Mouse (Mus musculus) kidney, postnatal 0 days (tissue): ENCODE data around the gene H1f0. TPM values are rescaled to one million over a fixed set of nuclear protein-coding genes. Genes with fewer than 3 reads are reported as not detected.
A peak's percentile ranks its signal among the peaks of the same experiment; 100 is the strongest.

Experiments used
- ATAC-seq: fragments of 200-750 bp; cut with Nextera tagmentation; replicated peaks from 2 replicates; pipeline ENCODE4 v1.8.0; 2017; ENCODE audit warnings: low read depth, moderate number of reproducible peaks, moderate TSS enrichment, moderate library complexity; ENCODE audit not compliant: low FRiP score
- DNase-seq: peaks from one replicate; pipeline ENCODE4 v3.0.0-alpha.2; 2016; ENCODE audit warnings: low spot score
- H3K27ac ChIP-seq: fragments of 300-500 bp; sonication (generic); 2 replicates; pipeline ENCODE4 v1.5.1; 2014; ENCODE audit warnings: mild to moderate bottlenecking
- H3K27me3 ChIP-seq: fragments of 300-500 bp; sonication (generic); 2 replicates; pipeline ENCODE4 v1.6.1; 2014; ENCODE audit warnings: low read length, mixed read lengths; ENCODE audit not compliant: insufficient read depth
- H3K36me3 ChIP-seq: fragments of 300-500 bp; sonication (generic); 2 replicates; pipeline ENCODE4 v1.6.1; 2014; ENCODE audit warnings: low read length, mixed read lengths; ENCODE audit not compliant: insufficient read depth
- H3K4me1 ChIP-seq: fragments of 300-500 bp; sonication (generic); replicated peaks from 2 replicates; pipeline ENCODE4 v1.6.1; 2014; ENCODE audit warnings: antibody characterized with exemption, low read length, mixed read lengths; ENCODE audit not compliant: insufficient read depth
- H3K4me2 ChIP-seq: fragments of 300-500 bp; sonication (generic); 2 replicates; pipeline ENCODE4 v1.6.1; 2014; ENCODE audit warnings: mild to moderate bottlenecking, low read length, moderate library complexity, mixed read lengths
- H3K4me3 ChIP-seq: fragments of 300-500 bp; sonication (generic); replicated peaks from 2 replicates; pipeline ENCODE4 v1.5.1; 2014; ENCODE audit warnings: low read depth, low read length
- H3K9ac ChIP-seq: fragments of 300-500 bp; sonication (generic); 2 replicates; pipeline ENCODE4 v1.6.1; 2014; ENCODE audit warnings: low read depth, low read length
- H3K9me3 ChIP-seq: fragments of 300-500 bp; sonication (generic); replicated peaks from 2 replicates; pipeline ENCODE4 v1.6.1; 2016; ENCODE audit warnings: low read length, inconsistent platforms, mixed read lengths
- CTCF ChIP-seq: IDR thresholded peaks from 2 replicates; pipeline ENCODE4 v1.5.1; 2016; ENCODE audit warnings: antibody characterized with exemption, low read depth, mild to moderate bottlenecking, moderate library complexity
- WGBS: fragments of 180-500 bp; shearing (Covaris S2); extraction: QIAGEN DNeasy Blood & Tissue Kit; methylation state at CpG from one replicate; pipeline ENCODE4 v1.1.7; 2014; 5-methylcytosine and 5-hydroxymethylcytosine counted together
- polyA plus RNA-seq: library from polyadenylated mRNA; unstranded; fragments of >200 nt; fragmentation: Nextera tagmentation; extraction: Ambion mirVana; gene quantifications from 2 replicates; pipeline ENCODE4 v1.2.1, GENCODE M21; 2015

Gene H1f0
- polyA plus RNA-seq, 1 experiment from 2014 or later, result 524 TPM

- ATAC-seq (no peak), DNase-seq (no peak)
- Histone ChIP-seq H3K9me3 (no peaks in the 10 kb centered on the region), H3K9ac (no peak overlapping the region), H3K4me1 (no peaks in the 10 kb centered on the region; the same call in 1 of the 2 replicates), H3K27me3 (no peaks in the 10 kb centered on the region), H3K36me3 (peaks cover 36% of the 10 kb centered on the region), H3K27ac (no peak overlapping the region), H3K4me2 (no peak overlapping the region), H3K4me3 (no peak overlapping the region)
- TF ChIP-seq CTCF, result no peak
- WGBS, result 75% methylated on average over 14 of the region's 14 CpGs
Observed at GRCm38 (mm10) chr15:79060887-79061565, 32.8 kb downstream of the H1f0 start.

- H3K4me2 ChIP-seq, result peak within 1 kb of the TSS; percentile 91
- peak; percentile 100 for DNase-seq
- peaks cover 28% of the 10 kb centered on the region for H3K36me3 ChIP-seq
- peak within 1 kb of the TSS; percentile 85 for H3K4me3 ChIP-seq
- peak within 1 kb of the TSS; percentile 81 for H3K27ac ChIP-seq
- no peaks in the 10 kb centered on the region for H3K27me3 ChIP-seq
- TF ChIP-seq CTCF, result no peak
- peak; percentile 99 for ATAC-seq
- H3K9me3 ChIP-seq, result no peaks in the 10 kb centered on the region
- H3K4me1 ChIP-seq, result no peaks in the 10 kb centered on the region; the same call in 1 of the 2 replicates
- H3K9ac ChIP-seq, result peak within 1 kb of the TSS; percentile 88
- WGBS, result under 1% methylated on average over 79 of the region's 80 CpGs
Observed at GRCm38 (mm10) chr15:79062376-79063159, 34.3 kb downstream of the H1f0 start, which contains the start of gene Ankrd54. TSS of gene Ankrd54 (minus strand) at chr15:79062893.

GRCm38 (mm10) chr15:79063160-79063740 lies 35.0 kb downstream of the H1f0 start:
- Histone ChIP-seq H3K27ac (peak overlapping the region; percentile 43; the same call in 1 of the 2 replicates), H3K36me3 (peaks cover 21% of the 10 kb centered on the region), H3K27me3 (no peaks in the 10 kb centered on the region), H3K4me1 (no peaks in the 10 kb centered on the region; the same call in 1 of the 2 replicates), H3K4me3 (no peak overlapping the region; the same call in 1 of the 2 replicates), H3K9me3 (no peaks in the 10 kb centered on the region), H3K4me2 (peak overlapping the region; percentile 44), H3K9ac (no peak overlapping the region)
- ATAC-seq (no peak), DNase-seq (no peak)
- WGBS, result 7% methylated on average over 14 of the region's 14 CpGs
- TF ChIP-seq CTCF, result no peak

GRCm38 (mm10) chr15:79065086-79065770 lies 37.0 kb downstream of the H1f0 start:
- H3K27me3 ChIP-seq, result no peaks in the 10 kb centered on the region
- H3K9me3 ChIP-seq, result no peaks in the 10 kb centered on the region
- H3K4me1 ChIP-seq, result no peaks in the 10 kb centered on the region; the same call in 1 of the 2 replicates
- H3K4me2 ChIP-seq, result no peak overlapping the region
- ATAC-seq (no peak), DNase-seq (peak; percentile 77)
- H3K36me3 ChIP-seq, result 0 out of 2 replicates have a peak, but pooled peaks cover 2% of the 10 kb centered on the region
- H3K27ac ChIP-seq, result peak overlapping the region; percentile 28
- no peak overlapping the region for H3K4me3 ChIP-seq
- 34% methylated on average over 8 of the region's 8 CpGs for WGBS
- no peak overlapping the region for H3K9ac ChIP-seq
- TF ChIP-seq CTCF, result no peak

- Histone ChIP-seq H3K9ac (no peak overlapping the region), H3K36me3 (no peaks in the 10 kb centered on the region), H3K27ac (no peak overlapping the region), H3K9me3 (no peaks in the 10 kb centered on the region), H3K4me1 (no peaks in the 10 kb centered on the region; the same call in 1 of the 2 replicates), H3K4me3 (no peak overlapping the region), H3K27me3 (no peaks in the 10 kb centered on the region), H3K4me2 (no peak overlapping the region)
- WGBS, result 26% methylated on average over 2 of the region's 2 CpGs
- ATAC-seq, result no peak
- no peak for TF ChIP-seq CTCF
- DNase-seq, result peak; percentile 58
Observed at GRCm38 (mm10) chr15:79066276-79066675, 38.0 kb downstream of the H1f0 start.
